Mouse (Mus musculus) hindbrain, embryonic 10.5 days (tissue): ENCODE measurements at regions not wholly inside any gene's neighbourhood (a gene's known extent, or its start where the extent isn't known, plus 50 kb on each side); places are given as distances from the start of the nearest gene placed in this dataset.

Source experiments
- DNase-seq: peaks from one replicate; pipeline ENCODE4 v3.0.0-alpha.2; 2017; ENCODE audit warnings: low spot score
- H3K27ac ChIP-seq: fragments of 300-500 bp; sonication (generic); 2 replicates; pipeline ENCODE4 v1.5.1; 2016; ENCODE audit warnings: mild to moderate bottlenecking, moderate library complexity
- H3K27me3 ChIP-seq: fragments of 300-500 bp; sonication (generic); 2 replicates; pipeline ENCODE4 v1.6.1; 2016; ENCODE audit warnings: mild to moderate bottlenecking; ENCODE audit not compliant: poor library complexity, insufficient read depth, severe bottlenecking
- H3K36me3 ChIP-seq: fragments of 300-500 bp; sonication (generic); 2 replicates; pipeline ENCODE4 v1.6.1; 2016; ENCODE audit warnings: mild to moderate bottlenecking, moderate library complexity
- H3K4me1 ChIP-seq: fragments of 300-500 bp; sonication (generic); replicated peaks from 2 replicates; pipeline ENCODE4 v1.6.1; 2016; ENCODE audit warnings: mild to moderate bottlenecking
- H3K4me3 ChIP-seq: fragments of 300-500 bp; sonication (generic); 2 replicates; pipeline ENCODE4 v1.5.1; 2016; ENCODE audit warnings: mild to moderate bottlenecking, moderate library complexity
- H3K9me3 ChIP-seq: fragments of 300-500 bp; sonication (generic); 2 replicates; pipeline ENCODE4 v1.6.1; 2016; ENCODE audit warnings: mild to moderate bottlenecking, moderate library complexity
- WGBS: fragments of 180-500 bp; shearing (Covaris S2); methylation state at CpG from one replicate; pipeline ENCODE4 v1.1.7; 2016; 5-methylcytosine and 5-hydroxymethylcytosine counted together

DNA sequence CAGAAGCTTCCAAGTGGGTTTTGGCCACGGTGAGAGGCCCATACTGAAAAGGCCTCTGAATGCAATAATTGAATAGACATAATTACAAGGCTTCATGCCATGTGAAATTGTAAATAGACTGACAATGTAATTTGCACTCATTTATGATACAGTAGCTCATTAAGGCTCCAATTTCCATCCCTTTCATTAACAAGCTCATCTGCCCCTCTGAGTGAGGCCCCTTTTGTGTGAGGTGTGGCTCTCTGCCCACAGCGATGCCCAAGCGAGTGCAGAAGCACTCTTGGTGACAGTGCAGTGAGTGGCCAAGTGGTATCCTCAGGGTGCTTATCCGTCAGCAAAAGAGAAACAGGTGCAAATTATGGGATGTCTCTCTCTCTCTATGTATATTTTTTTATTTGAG lies 415.2 kb downstream of the Tmem132b start:
- Histone ChIP-seq H3K4me3 (no peak overlapping the region), H3K27ac (no peak overlapping the region), H3K9me3 (no peaks in the 10 kb centered on the region), H3K4me1 (no peaks in the 10 kb centered on the region), H3K36me3 (no peaks in the 10 kb centered on the region), H3K27me3 (no peaks in the 10 kb centered on the region)
- 89% methylated on average over 4 of the region's 4 CpGs for WGBS
- no peak for DNase-seq

DNA sequence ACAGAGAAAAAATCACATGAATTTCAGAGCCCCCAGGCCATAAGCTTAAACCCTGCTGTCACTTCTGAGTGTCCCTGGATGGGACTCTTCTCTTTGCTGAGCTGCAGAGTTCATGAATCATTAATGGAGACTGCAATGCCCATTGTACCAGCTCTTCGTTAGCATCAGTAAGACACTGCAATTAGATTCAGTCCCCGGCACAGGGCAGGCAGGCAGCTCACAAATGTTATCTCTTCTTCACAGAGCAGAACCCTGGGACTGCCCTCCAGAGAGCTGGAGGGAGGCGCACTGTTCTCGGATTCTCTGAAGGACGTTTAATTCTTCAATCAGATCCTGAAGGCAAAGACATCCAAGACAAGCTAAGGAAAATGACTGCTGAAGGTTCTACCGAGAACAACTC lies 420.1 kb downstream of the Tmem132b start:
- 68% methylated on average over 6 of the region's 6 CpGs for WGBS
- H3K27ac ChIP-seq = no peak overlapping the region
- DNase-seq = no peak

DNA sequence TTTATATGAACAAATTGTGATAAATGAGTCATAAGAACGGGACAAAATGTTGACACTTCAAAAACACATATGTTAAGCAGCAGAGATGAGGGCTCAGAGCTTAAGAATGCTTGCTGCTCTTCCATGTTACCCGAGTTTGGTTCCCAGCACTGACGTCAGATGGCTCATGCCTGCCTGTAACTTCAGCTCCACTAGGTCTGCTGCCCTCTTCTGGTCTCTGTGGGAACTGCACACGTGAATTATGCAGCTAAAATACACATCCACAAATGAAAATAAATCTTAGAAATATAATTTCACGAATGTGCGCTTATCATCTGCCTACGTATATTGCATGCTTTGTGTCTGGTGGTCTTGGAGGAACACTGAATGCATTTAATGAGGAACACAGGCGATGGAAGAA lies 432.5 kb downstream of the Tmem132b start:
- no peak for DNase-seq
- H3K4me1 ChIP-seq = no peaks in the 10 kb centered on the region
- no peak overlapping the region for H3K4me3 ChIP-seq
- H3K27me3 ChIP-seq = no peaks in the 10 kb centered on the region
- no peaks in the 10 kb centered on the region for H3K36me3 ChIP-seq
- WGBS = 79% methylated on average over 8 of the region's 8 CpGs
- no peak overlapping the region for H3K27ac ChIP-seq
- H3K9me3 ChIP-seq = no peaks in the 10 kb centered on the region

More for the DNA sequence above, 420.1 kb downstream of the Tmem132b start:
- no peak overlapping the region for H3K4me3 ChIP-seq
- no peaks in the 10 kb centered on the region for H3K36me3 ChIP-seq
- no peaks in the 10 kb centered on the region for H3K27me3 ChIP-seq
- H3K4me1 ChIP-seq = no peaks in the 10 kb centered on the region
- no peaks in the 10 kb centered on the region for H3K9me3 ChIP-seq

GRCm38 (mm10) chr5:125968151-125968550 lies 436.6 kb downstream of the Tmem132b start:
- Histone ChIP-seq H3K4me1 (no peaks in the 10 kb centered on the region), H3K27ac (no peak overlapping the region), H3K36me3 (no peaks in the 10 kb centered on the region), H3K4me3 (no peak overlapping the region), H3K9me3 (no peaks in the 10 kb centered on the region), H3K27me3 (no peaks in the 10 kb centered on the region)
- DNase-seq = no peak
- 80% methylated on average over 4 of the region's 4 CpGs for WGBS

DNA sequence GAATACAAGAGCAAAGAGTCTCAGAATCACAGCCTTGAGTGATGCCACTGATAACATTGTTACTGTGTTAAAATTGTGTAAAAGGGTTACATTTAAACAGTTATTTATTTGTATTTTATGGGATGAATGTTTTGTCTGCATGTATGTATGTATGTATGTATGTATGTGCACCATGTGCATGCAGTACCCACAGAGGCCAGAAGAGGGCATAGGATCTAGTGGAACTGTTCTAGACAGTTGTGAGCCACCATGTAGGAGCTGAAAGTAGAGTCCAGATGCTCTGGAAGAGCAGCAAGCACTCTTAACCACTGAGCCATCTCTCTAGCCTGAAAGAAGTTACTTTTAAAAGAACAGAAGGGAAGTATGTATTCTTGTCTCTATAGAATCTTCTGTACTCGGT lies 442.5 kb downstream of the Tmem132b start:
- 88% methylated on average over 1 of the region's 1 CpGs for WGBS
- H3K27me3 ChIP-seq = no peaks in the 10 kb centered on the region
- H3K9me3 ChIP-seq = peaks cover 17% of the 10 kb centered on the region; the same call in 1 of the 2 replicates
- H3K4me3 ChIP-seq = no peak overlapping the region
- no peak overlapping the region for H3K27ac ChIP-seq
- no peaks in the 10 kb centered on the region for H3K36me3 ChIP-seq
- no peak for DNase-seq
- H3K4me1 ChIP-seq = no peaks in the 10 kb centered on the region

DNA sequence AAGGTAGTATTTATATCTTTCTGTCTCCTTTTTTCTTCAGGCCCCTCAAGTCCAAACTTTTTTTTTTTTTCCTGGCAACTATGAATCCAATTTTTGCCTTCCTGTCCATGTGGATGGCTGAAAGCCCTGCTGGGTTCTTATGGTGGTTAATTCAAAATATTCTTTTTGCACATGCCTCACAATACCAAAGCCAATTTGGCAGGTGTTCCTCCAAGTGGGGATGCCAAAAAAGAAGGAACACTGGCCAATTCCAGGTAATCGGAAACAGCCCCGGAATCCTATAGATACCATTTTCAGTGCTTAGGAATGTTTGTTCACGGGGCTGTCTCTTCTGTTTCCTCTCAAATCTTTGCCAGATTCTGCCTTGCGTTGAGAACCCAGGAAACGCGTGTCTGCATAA lies 448.2 kb downstream of the Tmem132b start:
- no peak overlapping the region for H3K4me3 ChIP-seq
- H3K9me3 ChIP-seq = peaks cover 7% of the 10 kb centered on the region; the same call in 1 of the 2 replicates
- H3K27me3 ChIP-seq = no peaks in the 10 kb centered on the region
- no peaks in the 10 kb centered on the region for H3K36me3 ChIP-seq
- no peak overlapping the region for H3K27ac ChIP-seq
- WGBS = 90% methylated on average over 6 of the region's 6 CpGs
- no peak for DNase-seq
- peaks cover 3% of the 10 kb centered on the region; the same call in 1 of the 2 replicates for H3K4me1 ChIP-seq

GRCm38 (mm10) chr5:125985356-125985755 lies 453.8 kb downstream of the Tmem132b start:
- Histone ChIP-seq H3K4me1 (peaks cover 11% of the 10 kb centered on the region; the same call in 1 of the 2 replicates), H3K36me3 (no peaks in the 10 kb centered on the region), H3K27me3 (no peaks in the 10 kb centered on the region), H3K4me3 (no peak overlapping the region), H3K27ac (no peak overlapping the region), H3K9me3 (peaks cover 5% of the 10 kb centered on the region; the same call in 1 of the 2 replicates)
- no peak for DNase-seq

DNA sequence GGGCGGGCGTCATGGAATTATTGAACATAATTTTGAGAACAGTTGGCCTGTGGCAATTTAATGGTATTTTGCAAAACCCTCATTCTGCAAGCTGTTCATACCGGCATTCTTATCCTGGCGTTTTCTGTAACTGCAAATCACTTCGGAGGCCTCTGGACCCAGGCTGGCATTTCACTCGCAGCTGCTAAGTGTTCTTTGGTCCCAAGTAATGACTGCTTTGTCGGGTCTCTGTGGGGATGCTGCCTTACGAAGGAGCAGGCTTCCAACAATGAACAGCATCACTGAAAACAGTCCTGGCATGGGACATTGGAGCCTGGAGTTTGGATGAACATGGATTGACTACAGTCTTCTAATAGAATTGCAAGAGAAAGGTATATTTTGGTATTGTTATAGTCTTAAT lies 465.6 kb downstream of the Tmem132b start:
- Histone ChIP-seq H3K4me3 (no peak overlapping the region), H3K27ac (no peak overlapping the region), H3K9me3 (peaks cover 5% of the 10 kb centered on the region; the same call in 1 of the 2 replicates), H3K4me1 (0 out of 2 replicates have a peak, but pooled peaks cover 2% of the 10 kb centered on the region), H3K27me3 (no peaks in the 10 kb centered on the region), H3K36me3 (no peaks in the 10 kb centered on the region)
- no peak for DNase-seq
- 40% methylated on average over 8 of the region's 8 CpGs for WGBS

DNA sequence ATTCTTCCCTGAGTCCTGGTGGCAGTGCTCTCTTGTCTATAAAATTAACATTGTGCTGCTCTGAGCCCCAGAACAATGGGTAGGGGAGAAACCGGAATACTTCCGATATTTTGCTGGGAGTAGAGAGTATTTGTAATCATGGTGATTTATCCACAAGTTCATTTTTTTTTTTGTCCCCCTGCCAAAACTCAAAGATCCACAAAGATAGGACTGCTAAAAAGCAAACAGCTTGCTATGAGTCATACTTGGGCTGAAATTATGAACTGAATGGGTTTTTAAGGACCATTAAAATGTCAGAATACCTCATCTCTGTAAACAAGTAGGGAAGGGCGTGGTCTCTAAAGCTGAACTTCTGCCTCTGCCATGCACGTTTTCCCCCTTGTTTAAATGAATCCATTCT lies 476.3 kb downstream of the Tmem132b start:
- WGBS = 81% methylated on average over 4 of the region's 4 CpGs
- Histone ChIP-seq H3K36me3 (no peaks in the 10 kb centered on the region), H3K9me3 (no peaks in the 10 kb centered on the region), H3K4me1 (no peaks in the 10 kb centered on the region), H3K4me3 (no peak overlapping the region), H3K27me3 (no peaks in the 10 kb centered on the region), H3K27ac (no peak overlapping the region)
- DNase-seq = no peak

DNA sequence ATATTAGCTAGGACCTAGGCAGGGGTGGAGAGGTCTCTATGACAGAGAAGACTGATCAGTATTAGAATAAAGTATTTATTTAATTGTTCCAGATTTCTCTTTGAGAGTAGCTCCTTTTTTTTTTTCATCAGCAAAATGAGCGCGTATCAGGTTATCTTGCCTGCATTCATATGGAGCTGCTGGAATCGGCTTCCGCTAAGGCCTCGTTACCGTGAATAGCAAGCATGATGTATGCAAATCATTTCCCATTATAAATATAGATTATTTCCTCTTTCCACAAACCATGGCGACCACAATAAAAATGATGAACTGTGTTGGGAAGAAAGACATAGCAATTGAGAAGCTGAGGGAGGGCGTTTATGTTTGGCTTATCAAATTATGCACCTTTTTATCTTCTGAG lies 476.7 kb downstream of the Tmem132b start:
- no peaks in the 10 kb centered on the region for H3K36me3 ChIP-seq
- no peak overlapping the region for H3K4me3 ChIP-seq
- WGBS = 91% methylated on average over 8 of the region's 8 CpGs
- H3K27ac ChIP-seq = no peak overlapping the region
- no peaks in the 10 kb centered on the region for H3K4me1 ChIP-seq
- H3K27me3 ChIP-seq = no peaks in the 10 kb centered on the region
- H3K9me3 ChIP-seq = no peaks in the 10 kb centered on the region
- no peak for DNase-seq

DNA sequence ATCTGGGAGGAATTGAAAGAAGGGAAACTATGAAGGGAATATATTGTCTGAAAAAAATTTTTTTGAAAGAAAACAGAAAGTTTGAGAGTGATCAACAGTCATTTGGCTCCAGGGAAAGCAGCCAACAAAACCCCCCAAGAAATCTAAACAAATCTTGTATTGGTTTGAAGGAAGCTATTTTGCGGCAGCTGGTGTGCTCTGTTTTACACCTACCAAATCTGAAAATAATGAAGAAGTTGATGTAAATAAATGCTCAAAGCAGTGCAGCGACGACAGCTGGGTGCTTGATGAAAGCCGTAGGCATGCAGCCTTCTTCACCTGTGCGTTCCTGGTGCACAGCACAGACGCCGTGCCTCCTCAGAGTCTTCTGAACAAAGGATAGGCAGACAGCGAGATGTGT lies 488.2 kb downstream of the Tmem132b start:
- Histone ChIP-seq H3K36me3 (no peaks in the 10 kb centered on the region), H3K27ac (no peak overlapping the region), H3K27me3 (no peaks in the 10 kb centered on the region), H3K9me3 (no peaks in the 10 kb centered on the region), H3K4me3 (no peak overlapping the region), H3K4me1 (peaks cover 14% of the 10 kb centered on the region)
- DNase-seq = no peak
- WGBS = 93% methylated on average over 8 of the region's 8 CpGs

- H3K27ac ChIP-seq = no peak overlapping the region
- 33% methylated on average over 2 of the region's 2 CpGs for WGBS
- peaks cover 17% of the 10 kb centered on the region for H3K4me1 ChIP-seq
- peak; percentile 23 for DNase-seq
- H3K36me3 ChIP-seq = no peaks in the 10 kb centered on the region
- H3K27me3 ChIP-seq = no peaks in the 10 kb centered on the region
- H3K4me3 ChIP-seq = no peak overlapping the region
- H3K9me3 ChIP-seq = no peaks in the 10 kb centered on the region
These were observed 492.3 kb downstream of the Tmem132b start for GRCm38 (mm10) chr5:126023906-126024305.

GRCm38 (mm10) chr5:126034846-126035245 lies 503.3 kb downstream of the Tmem132b start:
- Histone ChIP-seq H3K27ac (no peak overlapping the region), H3K36me3 (no peaks in the 10 kb centered on the region), H3K4me1 (peaks cover 11% of the 10 kb centered on the region; the same call in 1 of the 2 replicates), H3K27me3 (no peaks in the 10 kb centered on the region), H3K9me3 (no peaks in the 10 kb centered on the region), H3K4me3 (no peak overlapping the region)
- no peak for DNase-seq
- WGBS = 94% methylated on average over 1 of the region's 1 CpGs

- Histone ChIP-seq H3K4me1 (peaks cover 11% of the 10 kb centered on the region; the same call in 1 of the 2 replicates), H3K4me3 (no peak overlapping the region), H3K27me3 (no peaks in the 10 kb centered on the region), H3K9me3 (no peaks in the 10 kb centered on the region), H3K36me3 (no peaks in the 10 kb centered on the region), H3K27ac (peak overlapping the region; percentile 16; the same call in 1 of the 2 replicates)
- 0% methylated on average over 1 of the region's 1 CpGs for WGBS
- DNase-seq = no peak
These were observed 505.1 kb downstream of the Tmem132b start for GRCm38 (mm10) chr5:126036686-126037085.
